34 mouse cellular contexts compared by ENCODE assay signal in the genomic region with DNA sequence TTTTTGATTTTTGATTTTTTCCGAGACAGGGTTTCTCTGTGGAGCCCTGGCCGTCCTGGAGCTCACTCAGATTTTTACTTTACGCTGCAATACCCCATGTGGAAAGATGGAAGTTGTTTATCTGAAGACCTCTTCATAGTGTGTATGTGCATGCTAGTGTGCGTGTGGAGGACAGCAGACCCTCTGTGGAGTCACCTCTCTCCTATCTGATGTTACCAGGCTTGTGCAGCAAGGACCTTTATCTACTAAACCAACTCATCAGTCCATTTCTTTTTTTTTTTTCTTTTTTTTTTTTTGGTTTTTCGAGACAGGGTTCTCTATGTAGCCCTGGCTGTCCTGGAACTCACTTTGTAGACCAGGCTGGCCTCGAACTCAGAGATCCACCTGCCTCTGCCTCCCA. TPM values are rescaled to one million over a fixed set of nuclear protein-coding genes. Genes with fewer than 3 reads are reported as not detected.
DNase-seq lines count a peak whose midpoint lies in the region; ATAC-seq and TF ChIP-seq lines count a peak whose summit lies in the region.
"Had no signal": no experiment of that assay in that cellular context is flagged by ENCODE, and none has a peak within 500 bp of the region (broad histone marks: within the 10 kb centered on the region; RNA-seq: fewer than 3 reads in every experiment).

No protein-coding gene starts in this region.

- no peaks in the 10 kb centered on the region for H3K27me3 ChIP-seq in liver, postnatal 0 days (ENCODE audit: insufficient read depth, low read length)
- H3K27me3 ChIP-seq in liver, embryonic 12.5 days (replicated peaks) = no peaks in the 10 kb centered on the region
- no peaks in the 10 kb centered on the region for H3K27me3 ChIP-seq in liver, embryonic 15.5 days
- no peaks in the 10 kb centered on the region for H3K27me3 ChIP-seq in midbrain, embryonic 16.5 days (ENCODE audit: control insufficient read depth, insufficient read depth, low read depth, low read length)
- H3K27me3 ChIP-seq: embryonic facial prominence, embryonic 13.5 days; forebrain, embryonic 12.5 days; forebrain, embryonic 15.5 days; hindbrain, embryonic 12.5 days; hindbrain, embryonic 15.5 days had no signal

- H3K4me1 ChIP-seq in liver, postnatal 0 days (ENCODE audit: insufficient read depth) = no peaks in the 10 kb centered on the region
- H3K4me1 ChIP-seq in liver, embryonic 12.5 days = peaks cover 56% of the 10 kb centered on the region
- peaks cover 39% of the 10 kb centered on the region for H3K4me1 ChIP-seq in liver, embryonic 15.5 days (replicated peaks)
- H3K4me1 ChIP-seq in midbrain, embryonic 16.5 days (ENCODE audit: control insufficient read depth, insufficient read depth, low read length) = no peaks in the 10 kb centered on the region
- H3K4me1 ChIP-seq: embryonic facial prominence, embryonic 10.5 days; embryonic facial prominence, embryonic 13.5 days; forebrain, embryonic 12.5 days; forebrain, embryonic 15.5 days; hindbrain, embryonic 12.5 days; hindbrain, embryonic 15.5 days had no signal

- DNase-seq in liver = peak; percentile 20
- no peak for DNase-seq in liver, postnatal 0 days
- no peak for DNase-seq in ovary, postnatal 36 days (ENCODE audit: low spot score)
- DNase-seq in layer of hippocampus, postnatal 25 days (ENCODE audit: extremely low spot score in 1 of 2, low spot score in 1 of 2) = no peak
- DNase-seq: adrenal gland, adult 8-10 months; adrenal gland, postnatal 25 days; cerebellum, adult 11-12 months; cerebellum, adult 8-10 months; cerebellum, postnatal 10 days; cerebellum, postnatal 36 days; embryo, embryonic 11 days; gastrocnemius, postnatal 25 days; heart, adult 11 months had no signal

- no peak for TF ChIP-seq CTCF in liver, postnatal 0 days (IDR thresholded peaks at IDR 0.05; ENCODE audit: low read depth)

- no peaks in the 10 kb centered on the region for H3K9me3 ChIP-seq in liver, postnatal 0 days (ENCODE audit: low read length)
- H3K9me3 ChIP-seq in liver, embryonic 12.5 days (replicated peaks) = no peaks in the 10 kb centered on the region
- no peaks in the 10 kb centered on the region for H3K9me3 ChIP-seq in liver, embryonic 15.5 days (replicated peaks)
- no peaks in the 10 kb centered on the region for H3K9me3 ChIP-seq in midbrain, embryonic 16.5 days (replicated peaks; ENCODE audit: control insufficient read depth, low read length, poor library complexity, severe bottlenecking)
- H3K9me3 ChIP-seq: forebrain, embryonic 12.5 days; forebrain, embryonic 15.5 days; hindbrain, embryonic 12.5 days; hindbrain, embryonic 15.5 days had no signal

- H3K27ac ChIP-seq in liver, postnatal 0 days (ENCODE audit: low read depth) = no peak overlapping the region
- H3K27ac ChIP-seq in liver, embryonic 12.5 days = peak overlapping the region; percentile 30; the same call in 1 of the 2 replicates
- H3K27ac ChIP-seq in liver, embryonic 15.5 days (replicated peaks) = peak overlapping the region; percentile 38; the same call in 1 of the 2 replicates
- no peak overlapping the region for H3K27ac ChIP-seq in midbrain, embryonic 16.5 days (ENCODE audit: low read length)
- H3K27ac ChIP-seq: embryonic facial prominence, embryonic 10.5 days; embryonic facial prominence, embryonic 13.5 days; forebrain, embryonic 12.5 days; forebrain, embryonic 15.5 days; hindbrain, embryonic 12.5 days; hindbrain, embryonic 15.5 days had no signal

- WGBS in liver, postnatal 0 days (ENCODE audit: insufficient replicate concordance) = 68% methylated on average over 6 of the region's 6 CpGs
- WGBS in liver, embryonic 12.5 days (ENCODE audit: insufficient replicate concordance) = 37% methylated on average over 6 of the region's 6 CpGs
- 42% methylated on average over 6 of the region's 6 CpGs for WGBS in liver, embryonic 15.5 days (ENCODE audit: insufficient replicate concordance)
- WGBS in midbrain, embryonic 16.5 days = 96% methylated on average over 6 of the region's 6 CpGs

- ATAC-seq in liver, postnatal 0 days = no peak
- peak; percentile 87 for ATAC-seq in liver, embryonic 12.5 days
- peak; percentile 73 for ATAC-seq in liver, embryonic 15.5 days (ENCODE audit: insufficient read depth)
- peak; percentile 75 for ATAC-seq in megakaryocyte-erythroid progenitor cell, adult 5-6 weeks (replicated peaks; ENCODE audit: low FRiP score, low TSS enrichment, poor library complexity, severe bottlenecking)
- no peak for ATAC-seq in midbrain, embryonic 16.5 days
- ATAC-seq: activated CD4-positive, CD25-positive, alpha-beta regulatory T cell, adult 4 months; forebrain, embryonic 15.5 days had no signal

- H3K9ac ChIP-seq in liver, postnatal 0 days (replicated peaks) = no peak overlapping the region
- H3K9ac ChIP-seq in liver, embryonic 12.5 days = no peak overlapping the region
- H3K9ac ChIP-seq in liver, embryonic 15.5 days = no peak overlapping the region
- H3K9ac ChIP-seq in midbrain, embryonic 16.5 days (ENCODE audit: low read depth, low read length) = no peak overlapping the region
- H3K9ac ChIP-seq: embryonic facial prominence, embryonic 13.5 days; forebrain, embryonic 12.5 days; forebrain, embryonic 15.5 days; hindbrain, embryonic 12.5 days; hindbrain, embryonic 15.5 days had no signal

- TF ChIP-seq EP300 in liver, postnatal 0 days (IDR thresholded peaks at IDR 0.05; ENCODE audit: low read depth) = no peak

- peaks cover 5% of the 10 kb centered on the region for H3K36me3 ChIP-seq in liver, postnatal 0 days (replicated peaks; ENCODE audit: insufficient read depth, low read length)
- peaks cover 9% of the 10 kb centered on the region for H3K36me3 ChIP-seq in liver, embryonic 12.5 days
- H3K36me3 ChIP-seq in liver, embryonic 15.5 days (replicated peaks) = peaks cover 9% of the 10 kb centered on the region
- H3K36me3 ChIP-seq in midbrain, embryonic 16.5 days (ENCODE audit: control insufficient read depth, insufficient read depth, low read length) = no peaks in the 10 kb centered on the region
- H3K36me3 ChIP-seq: forebrain, embryonic 12.5 days; forebrain, embryonic 15.5 days; hindbrain, embryonic 12.5 days; hindbrain, embryonic 15.5 days had no signal

- no peak overlapping the region for H3K4me2 ChIP-seq in liver, postnatal 0 days (ENCODE audit: low read depth, low read length)
- H3K4me2 ChIP-seq in liver, embryonic 12.5 days = 0 out of 2 replicates have a peak overlapping the region, but pooled peaks have one; percentile 0
- no peak overlapping the region for H3K4me2 ChIP-seq in liver, embryonic 15.5 days
- no peak overlapping the region for H3K4me2 ChIP-seq in midbrain, embryonic 16.5 days (ENCODE audit: low read length)
- H3K4me2 ChIP-seq: embryonic facial prominence, embryonic 13.5 days; forebrain, embryonic 12.5 days; forebrain, embryonic 15.5 days; heart, embryonic 11.5 days; hindbrain, embryonic 12.5 days; hindbrain, embryonic 15.5 days had no signal

- no peak overlapping the region for H3K4me3 ChIP-seq in liver, postnatal 0 days (ENCODE audit: low read depth, low read length)
- no peak overlapping the region for H3K4me3 ChIP-seq in liver, embryonic 12.5 days
- no peak overlapping the region for H3K4me3 ChIP-seq in liver, embryonic 15.5 days (replicated peaks)
- no peak overlapping the region for H3K4me3 ChIP-seq in midbrain, embryonic 16.5 days (ENCODE audit: low read depth, low read length)
- H3K4me3 ChIP-seq: embryonic facial prominence, embryonic 10.5 days; embryonic facial prominence, embryonic 13.5 days; erythroblast, embryonic 14.5 days; forebrain, embryonic 12.5 days; forebrain, embryonic 15.5 days; hindbrain, embryonic 12.5 days; hindbrain, embryonic 15.5 days had no signal

RNA-seq across cellular contexts. Expression of a gene that starts 28.3 kb away (rescaled TPM):
- polyA plus RNA-seq in liver, postnatal 0 days (2015; fragmentation: Nextera tagmentation; extraction: Ambion mirVana) = 10.3 and 11.2 TPM in 2 replicates
- 38.8 and 41.4 TPM in 2 replicates for polyA plus RNA-seq in liver, embryonic 12.5 days (2016; fragmentation: Nextera tagmentation; extraction: Ambion mirVana)
- polyA plus RNA-seq in liver, embryonic 15.5 days (2015; fragmentation: Nextera tagmentation; extraction: Ambion mirVana) = 32.5 and 36.6 TPM in 2 replicates
- 34.7 and 43.1 TPM in 2 replicates for total RNA-seq in megakaryocyte-erythroid progenitor cell, adult 5-6 weeks (2014; fragmentation: Nextera tagmentation)
- total RNA-seq in megakaryocyte-erythroid progenitor cell, adult 5-6 weeks (2017) = 29.1 and 41.1 TPM in 2 replicates
- polyA plus RNA-seq in midbrain, embryonic 16.5 days (2015; fragmentation: Nextera tagmentation; extraction: Ambion mirVana) = 34.7 and 36.2 TPM in 2 replicates
- total RNA-seq in layer of hippocampus, postnatal 25 days (2021) = 10 to 100 TPM; 69.3 to 71.4 TPM

RNA-seq across cellular contexts. Expression of a gene that starts 53.5 kb away (rescaled TPM):
- not detected in 2 replicates for polyA plus RNA-seq in liver, postnatal 0 days (2015; fragmentation: Nextera tagmentation; extraction: Ambion mirVana)
- polyA plus RNA-seq in liver, embryonic 12.5 days (2016; fragmentation: Nextera tagmentation; extraction: Ambion mirVana) = not detected in 2 replicates
- not detected in 2 replicates for polyA plus RNA-seq in liver, embryonic 15.5 days (2015; fragmentation: Nextera tagmentation; extraction: Ambion mirVana)
- total RNA-seq in megakaryocyte-erythroid progenitor cell, adult 5-6 weeks (2014; fragmentation: Nextera tagmentation) = not detected in 2 replicates
- not detected in 2 replicates for total RNA-seq in megakaryocyte-erythroid progenitor cell, adult 5-6 weeks (2017)
- polyA plus RNA-seq in midbrain, embryonic 16.5 days (2015; fragmentation: Nextera tagmentation; extraction: Ambion mirVana) = not detected in 2 replicates
- not detected for total RNA-seq in layer of hippocampus, postnatal 25 days (2021)
- total RNA-seq: adrenal gland, adult 8-10 months; adrenal gland, postnatal 25 days; gastrocnemius, adult 8-10 months; gastrocnemius, postnatal 25 days; heart, adult 8-10 months; heart, postnatal 25 days; hematopoietic stem cell, adult 5-6 weeks had no signal
- polyA plus RNA-seq: activated CD4-positive, CD25-positive, alpha-beta regulatory T cell, adult 4 months; brain, embryonic 14.5 days; cortical plate, adult 2 months; embryonic facial prominence, embryonic 10.5 days; embryonic facial prominence, embryonic 13.5 days; erythroblast, embryonic 14.5 days; forebrain, embryonic 12.5 days; forebrain, embryonic 15.5 days; heart, embryonic 11.5 days; heart, embryonic 14.5 days; heart, postnatal 0 days; hindbrain, embryonic 12.5 days; hindbrain, embryonic 15.5 days had no signal

Comparison
In these comparisons a context has a peak if more than half of its experiments do, and no peak if none do; other contexts are left out.
1. ATAC-seq: peak in liver, embryonic 12.5 days (single experiment), liver, embryonic 15.5 days (single experiment) and megakaryocyte-erythroid progenitor cell, adult 5-6 weeks (single experiment); none in liver, postnatal 0 days (single experiment) and midbrain, embryonic 16.5 days (single experiment).
2. H3K27ac ChIP-seq: peak in liver, embryonic 12.5 days (single experiment) and liver, embryonic 15.5 days (single experiment); none in liver, postnatal 0 days (single experiment) and midbrain, embryonic 16.5 days (single experiment).